In genomic region chr6:86916157-86916820, GRCm38 (mm10) we compare ENCODE assay signal across 26 mouse cellular contexts.
DNase-seq lines count a peak whose midpoint lies in the region; ATAC-seq and TF ChIP-seq lines count a peak whose summit lies in the region.
"Had no signal": no experiment of that assay in that cellular context is flagged by ENCODE, and none has a peak within 500 bp of the region (broad histone marks: within the 10 kb centered on the region; RNA-seq: fewer than 3 reads in every experiment).

No protein-coding gene starts in this region.

- intact Hi-C loops in heart, postnatal 10 days (cut with DNase I) = loop anchor here (5.0 kb wide), 1 partner anchor 34 kb away; no protein-coding TSS in a partner anchor
- intact Hi-C loops in left cerebral cortex, adult 2 months (cut with DNase I) = no loop called here

- TF ChIP-seq CTCF in cerebellum, adult 2 months (IDR thresholded peaks at IDR 0.05; ENCODE audit: borderline replicate concordance, insufficient read depth, low read depth, low read length) = no peak
- TF ChIP-seq CTCF in left cerebral cortex, adult 2 months (IDR thresholded peaks at IDR 0.05) = no peak
- no peak for TF ChIP-seq CTCF in forebrain, postnatal 0 days (IDR thresholded peaks at IDR 0.05; ENCODE audit: low read depth)

- no peak for ATAC-seq in forebrain, postnatal 0 days
- ATAC-seq: forebrain, embryonic 13.5 days; hindbrain, postnatal 0 days; intestine, embryonic 15.5 days; midbrain, embryonic 15.5 days; Patski had no signal

- no peak for TF ChIP-seq POLR2A in cerebellum, adult 2 months (IDR thresholded peaks at IDR 0.05; ENCODE audit: borderline replicate concordance, insufficient read depth, low read length)

- no peak overlapping the region for H3K9ac ChIP-seq in forebrain, postnatal 0 days
- H3K9ac ChIP-seq: embryonic facial prominence, embryonic 15.5 days; forebrain, embryonic 13.5 days; hindbrain, embryonic 12.5 days; intestine, embryonic 15.5 days; limb, embryonic 12.5 days; lung, embryonic 15.5 days; midbrain, embryonic 15.5 days; neural tube, embryonic 15.5 days had no signal

- WGBS in cerebellum, adult 2 months = 33% methylated on average over 5 of the region's 5 CpGs
- 70% methylated on average over 5 of the region's 5 CpGs for WGBS in forebrain, postnatal 0 days

- H3K4me2 ChIP-seq in forebrain, postnatal 0 days (ENCODE audit: low read depth) = no peak overlapping the region
- H3K4me2 ChIP-seq: embryonic facial prominence, embryonic 15.5 days; forebrain, embryonic 13.5 days; heart, embryonic 13.5 days; hindbrain, embryonic 12.5 days; intestine, embryonic 15.5 days; limb, embryonic 12.5 days; liver, embryonic 11.5 days; lung, embryonic 15.5 days; midbrain, embryonic 15.5 days; neural tube, embryonic 15.5 days had no signal

- H3K4me3 ChIP-seq in cerebellum, adult 2 months (replicated peaks; ENCODE audit: insufficient read depth, low read depth, low read length) = no peak overlapping the region
- no peak overlapping the region for H3K4me3 ChIP-seq in left cerebral cortex, adult 2 months
- no peak overlapping the region for H3K4me3 ChIP-seq in forebrain, postnatal 0 days (ENCODE audit: low read depth, low read length)
- H3K4me3 ChIP-seq: embryonic facial prominence, embryonic 15.5 days; forebrain, embryonic 13.5 days; heart, embryonic 13.5 days; hindbrain, embryonic 12.5 days; intestine, embryonic 15.5 days; limb, embryonic 12.5 days; lung, embryonic 15.5 days; midbrain, embryonic 10.5 days; midbrain, embryonic 15.5 days; neural tube, embryonic 15.5 days had no signal

- H3K27ac ChIP-seq in cerebellum, adult 2 months (ENCODE audit: insufficient read depth, low read length) = peak overlapping the region; percentile 81; the same call in 1 of the 2 replicates
- peak overlapping the region; percentile 82 for H3K27ac ChIP-seq in left cerebral cortex, adult 2 months
- H3K27ac ChIP-seq in forebrain, postnatal 0 days (ENCODE audit: low read depth, low read length) = no peak overlapping the region
- H3K27ac ChIP-seq: embryonic facial prominence, embryonic 15.5 days; forebrain, embryonic 13.5 days; hindbrain, embryonic 12.5 days; hindbrain, postnatal 0 days; intestine, embryonic 15.5 days; limb, embryonic 12.5 days; lung, embryonic 15.5 days; midbrain, embryonic 10.5 days; midbrain, embryonic 15.5 days; neural tube, embryonic 15.5 days had no signal

- no peaks in the 10 kb centered on the region for H3K36me3 ChIP-seq in forebrain, postnatal 0 days (ENCODE audit: insufficient read depth)
- H3K36me3 ChIP-seq: embryonic facial prominence, embryonic 15.5 days; heart, embryonic 13.5 days; hindbrain, embryonic 12.5 days; intestine, embryonic 15.5 days; lung, embryonic 15.5 days; midbrain, embryonic 10.5 days; midbrain, embryonic 15.5 days; neural tube, embryonic 15.5 days had no signal

- DNase-seq in cerebellum, adult 2 months = peak; percentile 46 to 50
- no peak for DNase-seq in cerebellum, adult 8-10 months
- peak; percentile 84 for DNase-seq in heart, adult 11 months
- DNase-seq in heart, postnatal 10 days = no peak
- DNase-seq in left cerebral cortex, adult 2 months (ENCODE audit: extremely low spot score in 1 of 2, low spot score in 2 of 2) = no peak
- no peak for DNase-seq in left cerebral cortex, adult 8-10 months (ENCODE audit: low spot score in 2 of 2)
- no peak for DNase-seq in forebrain, postnatal 0 days
- DNase-seq: adrenal gland, postnatal 10 days; cerebellum, adult 11 months; kidney, adult 2 months; retina, postnatal 1 day; spleen, adult 18-20 months; thymus, postnatal 14 days had no signal

- H3K9me3 ChIP-seq in forebrain, postnatal 0 days (ENCODE audit: low read length) = no peaks in the 10 kb centered on the region
- H3K9me3 ChIP-seq: embryonic facial prominence, embryonic 15.5 days; forebrain, embryonic 13.5 days; heart, embryonic 13.5 days; hindbrain, embryonic 12.5 days; intestine, embryonic 15.5 days; limb, embryonic 12.5 days; lung, embryonic 15.5 days; midbrain, embryonic 10.5 days; midbrain, embryonic 15.5 days; neural tube, embryonic 15.5 days had no signal

- peaks cover 38% of the 10 kb centered on the region for H3K4me1 ChIP-seq in cerebellum, adult 2 months (ENCODE audit: control insufficient read depth, insufficient read depth, low read length)
- H3K4me1 ChIP-seq in forebrain, postnatal 0 days (ENCODE audit: insufficient read depth) = peaks cover 4% of the 10 kb centered on the region; the same call in 1 of the 2 replicates
- H3K4me1 ChIP-seq: hindbrain, embryonic 12.5 days; midbrain, embryonic 10.5 days; midbrain, embryonic 15.5 days had no signal

- no peaks in the 10 kb centered on the region for H3K27me3 ChIP-seq in cerebellum, adult 2 months (ENCODE audit: control insufficient read depth, insufficient read depth, low read length)
- H3K27me3 ChIP-seq in forebrain, postnatal 0 days (ENCODE audit: insufficient read depth, low read length) = no peaks in the 10 kb centered on the region
- H3K27me3 ChIP-seq: embryonic facial prominence, embryonic 15.5 days; forebrain, embryonic 13.5 days; heart, embryonic 13.5 days; hindbrain, embryonic 12.5 days; intestine, embryonic 15.5 days; limb, embryonic 12.5 days; lung, embryonic 15.5 days; midbrain, embryonic 15.5 days; neural tube, embryonic 15.5 days; Patski had no signal

Comparison
In these comparisons a context has a peak if more than half of its experiments do, and no peak if none do; other contexts are left out.
1. DNase-seq: peak in cerebellum, adult 2 months (2 of 2) and heart, adult 11 months (single experiment); none in cerebellum, adult 8-10 months (single experiment), heart, postnatal 10 days (0 of 2), left cerebral cortex, adult 2 months (0 of 2), left cerebral cortex, adult 8-10 months (0 of 2) and forebrain, postnatal 0 days (single experiment).